Mouse (Mus musculus): ENCODE data around the gene Fahd1.

Fahd1 gene

DNA sequence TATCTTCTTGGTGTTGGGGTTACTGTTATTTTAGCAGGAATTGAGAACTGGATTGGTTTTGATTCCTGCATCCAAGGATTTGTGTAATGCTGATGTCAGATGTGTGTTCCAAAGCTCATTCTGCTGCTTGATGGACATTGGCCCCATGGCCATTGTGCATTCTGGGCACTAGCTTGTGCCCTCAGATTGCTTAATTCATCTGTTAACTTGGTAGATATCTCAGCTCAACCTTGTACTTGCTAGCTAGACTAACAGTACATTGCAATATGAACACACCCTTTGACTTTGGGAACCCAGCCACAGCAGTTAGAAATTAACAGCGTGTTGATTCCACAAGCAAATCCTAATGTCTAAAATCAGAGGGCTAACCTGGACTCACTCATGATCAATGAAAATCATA is 2.8 kb downstream of the Fahd1 start:
- no peak for DNase-seq

DNA sequence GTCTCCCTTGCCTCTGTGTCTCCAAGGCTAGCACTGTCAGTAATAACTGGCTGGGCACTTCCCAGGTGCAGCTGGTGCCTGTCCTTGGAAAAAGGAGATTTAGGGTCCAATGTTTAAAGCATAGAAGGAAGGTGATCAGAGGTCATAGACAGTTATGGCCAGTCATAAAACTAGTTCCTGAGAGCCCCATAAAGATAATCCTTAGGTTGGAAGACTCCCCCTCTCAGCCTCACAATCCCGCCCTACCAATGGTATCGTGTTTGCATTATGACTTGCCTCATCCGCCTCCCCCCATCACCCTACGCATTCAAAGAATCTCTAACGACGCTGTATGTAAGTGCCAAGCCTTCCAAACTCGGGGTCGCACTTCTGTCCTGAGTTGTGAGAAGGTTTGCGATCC is 5.6 kb downstream of the Fahd1 start:
- no peak for DNase-seq

DNA sequence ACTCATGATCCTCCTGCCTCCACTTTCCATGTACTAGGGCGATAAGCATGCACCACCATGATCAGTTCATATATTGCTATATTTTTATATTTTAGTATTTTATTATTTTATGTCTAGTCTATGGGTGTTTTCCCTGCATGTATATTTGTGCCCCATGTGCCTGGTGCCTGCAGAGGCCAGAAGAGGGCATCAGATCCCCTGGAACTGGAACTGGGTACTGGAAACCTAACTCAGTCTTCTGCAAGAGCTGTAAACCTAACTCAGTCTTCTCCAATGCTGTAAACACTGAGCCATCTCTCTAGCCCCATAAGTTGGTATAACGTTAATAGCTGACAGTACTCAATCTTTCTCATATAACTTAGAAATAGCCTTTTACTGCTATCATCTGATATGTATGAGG is 7.5 kb downstream of the Fahd1 start:
- DNase-seq: peak in 1 of 2 experiments; percentile 18

DNA sequence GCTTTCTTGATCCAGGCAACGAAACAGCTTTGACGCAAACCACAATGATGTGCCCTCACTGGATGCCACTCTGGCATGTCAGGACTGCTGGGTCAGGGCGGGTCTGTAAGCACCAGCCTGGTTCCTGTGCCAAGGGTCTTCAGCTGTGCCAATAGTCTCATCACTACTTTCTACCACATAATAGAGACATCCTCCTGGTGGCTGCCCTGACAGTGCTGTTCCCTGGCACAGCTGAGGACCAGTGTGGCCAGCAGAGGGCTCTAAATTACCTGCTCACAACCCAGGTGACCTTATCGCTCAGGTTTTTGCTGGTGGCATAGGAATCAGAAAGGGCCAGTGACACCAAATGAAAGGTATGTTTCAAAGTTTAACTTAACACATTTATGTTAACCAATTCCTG is 9.0 kb downstream of the Fahd1 start:
- DNase-seq: peak; percentile 72 to 73

DNA sequence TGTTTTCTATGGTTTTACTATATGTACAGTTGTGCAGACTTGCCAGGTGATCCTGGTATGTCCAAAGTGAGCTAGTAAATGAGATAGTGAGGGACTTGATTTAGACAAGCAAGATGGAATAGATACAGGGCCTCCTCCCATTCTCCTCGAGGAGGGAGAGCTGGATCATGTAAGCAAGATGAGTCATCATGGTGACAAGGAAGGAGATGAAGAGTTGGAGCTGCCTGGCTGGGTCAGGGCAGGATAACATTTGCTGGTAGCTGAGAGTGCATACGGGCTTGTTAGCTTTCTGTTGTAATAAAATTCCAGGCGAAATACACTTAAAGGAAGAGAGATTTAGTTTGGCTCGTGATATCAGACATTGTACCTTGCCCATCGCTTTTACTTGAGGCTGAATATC is 9.8 kb downstream of the Fahd1 start:
- no peak for DNase-seq

DNA sequence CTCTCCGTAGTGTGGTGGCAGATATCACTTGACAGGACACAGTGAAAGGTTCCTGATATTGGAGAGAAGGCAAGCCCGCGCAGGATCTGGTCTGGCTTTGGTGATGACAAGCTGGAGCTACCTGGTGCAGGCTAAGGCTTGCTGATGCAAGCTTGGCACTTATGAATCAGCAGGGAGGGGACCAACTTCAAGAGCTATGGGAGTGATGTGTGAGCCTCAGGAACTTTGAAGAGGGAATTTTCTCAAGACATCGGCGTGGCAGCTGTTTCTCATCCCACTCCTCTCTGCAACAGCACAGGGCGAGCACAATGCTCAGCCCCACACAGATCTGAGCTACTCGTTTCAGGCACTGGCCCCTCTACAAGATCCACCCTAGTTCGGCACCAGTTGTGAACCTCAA is 10.3 kb downstream of the Fahd1 start, which contains the start of gene Hagh:
Gene Hagh (plus strand): TSS at position 302 of the 400 bp plus-strand sequence.
- no peak for DNase-seq

DNA sequence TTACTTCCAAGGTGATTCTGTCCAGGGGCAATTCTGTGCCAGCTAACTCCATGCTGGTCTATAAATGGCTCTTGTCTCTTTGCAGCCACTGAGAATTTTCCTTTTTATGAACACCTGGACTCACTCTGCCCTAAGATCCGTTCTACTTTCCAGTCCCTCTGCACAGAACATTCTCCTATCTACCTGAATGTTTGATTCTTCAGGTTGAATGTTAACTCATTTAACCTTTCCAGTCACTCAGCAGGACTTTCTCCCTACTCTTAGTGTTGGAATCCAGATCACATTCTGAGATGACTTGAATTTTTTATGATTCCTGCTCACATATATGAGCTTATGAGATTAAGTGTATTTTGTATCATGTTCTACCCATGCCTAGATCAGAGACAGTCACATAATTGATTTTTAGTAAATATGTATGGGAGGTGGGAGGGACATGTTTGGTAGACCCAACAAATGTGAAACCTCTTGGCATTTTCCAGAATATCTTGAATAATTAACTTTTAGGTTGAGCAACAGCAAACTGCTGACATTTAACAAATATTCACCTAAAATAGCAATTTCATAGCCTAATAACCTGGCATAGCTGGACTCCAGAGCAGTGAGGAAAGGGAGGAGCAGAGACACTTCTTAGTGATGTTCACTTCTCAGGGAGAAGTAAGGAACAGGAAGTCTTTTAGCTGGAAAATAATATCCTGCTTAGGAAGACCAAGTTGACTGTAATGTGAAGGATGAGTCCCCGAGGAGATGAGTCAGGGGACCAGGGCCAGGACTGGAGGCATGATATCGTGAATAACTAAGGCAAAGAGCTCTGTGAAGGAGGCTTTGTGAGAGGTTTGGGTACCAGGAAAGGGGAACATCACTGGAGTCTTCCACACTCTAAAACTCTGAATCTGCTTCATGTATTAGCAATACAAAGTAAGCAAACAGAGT is 28.5 kb downstream of the Fahd1 start:
- no peak for DNase-seq

DNA sequence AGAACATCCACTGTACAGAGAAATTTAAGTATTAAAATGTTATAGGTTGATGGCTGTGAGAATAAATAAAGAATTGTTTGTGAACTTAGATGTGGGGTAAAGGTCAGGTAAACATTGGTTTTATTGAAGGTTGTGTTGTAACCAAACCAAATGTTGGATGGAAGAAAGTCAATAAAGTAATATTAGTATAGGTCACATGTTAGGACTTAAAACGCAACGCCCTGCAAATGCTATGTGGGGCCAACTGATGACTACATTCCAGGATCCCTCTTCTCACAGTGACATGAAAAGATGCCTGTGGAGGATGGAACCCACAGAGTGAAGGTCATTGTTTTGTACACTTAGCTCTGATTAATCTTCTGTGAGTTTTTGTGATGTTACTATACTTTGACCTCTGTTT is 30.7 kb downstream of the Fahd1 start:
- DNase-seq: no peak

DNA sequence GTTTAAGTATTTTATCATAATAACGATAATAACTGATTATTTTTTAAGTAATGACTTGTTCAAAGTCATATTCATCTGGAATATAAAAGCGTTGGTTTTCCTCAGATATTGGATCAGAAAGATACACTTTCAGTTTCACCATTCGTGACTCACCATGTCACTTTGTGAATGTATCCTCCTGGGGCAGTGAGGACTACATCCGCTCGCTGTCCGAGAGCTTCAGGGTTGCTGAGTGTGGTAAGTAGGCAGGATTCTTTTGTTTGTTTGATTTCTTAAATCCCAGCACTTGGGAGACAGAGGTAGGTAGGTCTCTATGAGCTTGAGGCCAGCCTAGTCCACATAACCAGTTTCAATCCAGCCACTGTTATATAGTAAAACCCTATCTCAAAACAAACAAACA is 32.0 kb downstream of the Fahd1 start:
- no peak for DNase-seq

DNA sequence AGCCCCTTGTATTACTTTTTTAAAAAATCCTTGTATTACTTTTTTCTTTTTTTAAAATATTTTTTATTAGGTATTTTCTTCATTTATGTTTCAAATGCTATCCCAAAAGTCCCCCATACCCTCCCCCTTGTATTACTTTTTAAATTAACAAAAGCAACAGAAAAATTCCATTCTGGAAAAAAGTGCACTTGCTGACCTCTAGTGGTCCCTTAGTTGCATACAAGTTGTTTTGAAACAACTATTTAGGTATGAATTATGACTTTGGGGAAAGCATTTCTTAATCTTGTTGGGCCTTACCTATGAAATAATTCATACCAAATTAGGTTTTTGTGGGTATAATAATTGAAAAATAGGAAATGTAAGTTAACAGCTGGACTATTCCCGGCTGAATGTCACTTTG is 32.7 kb downstream of the Fahd1 start:
- DNase-seq: peak in 1 of 2 experiments; percentile 19

DNA sequence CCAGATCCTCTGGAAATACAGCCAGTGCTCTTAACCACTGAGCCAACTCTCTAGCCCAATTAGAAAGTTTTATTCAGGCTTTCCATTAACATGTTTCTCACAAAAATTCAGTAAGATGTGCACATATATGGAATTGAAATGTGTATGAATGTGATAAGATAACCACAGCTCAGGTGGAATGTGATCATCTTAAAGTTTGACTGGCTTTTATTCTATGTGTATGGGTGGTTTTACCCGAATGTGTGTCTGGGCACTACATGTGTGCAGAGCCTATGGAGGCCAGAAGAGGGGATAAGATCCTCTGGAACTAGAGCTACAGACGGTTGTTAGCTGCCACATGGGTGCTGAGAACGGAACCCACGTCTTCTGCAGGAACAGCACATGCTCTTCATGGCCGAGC is 34.9 kb downstream of the Fahd1 start:
- no peak for DNase-seq

DNA sequence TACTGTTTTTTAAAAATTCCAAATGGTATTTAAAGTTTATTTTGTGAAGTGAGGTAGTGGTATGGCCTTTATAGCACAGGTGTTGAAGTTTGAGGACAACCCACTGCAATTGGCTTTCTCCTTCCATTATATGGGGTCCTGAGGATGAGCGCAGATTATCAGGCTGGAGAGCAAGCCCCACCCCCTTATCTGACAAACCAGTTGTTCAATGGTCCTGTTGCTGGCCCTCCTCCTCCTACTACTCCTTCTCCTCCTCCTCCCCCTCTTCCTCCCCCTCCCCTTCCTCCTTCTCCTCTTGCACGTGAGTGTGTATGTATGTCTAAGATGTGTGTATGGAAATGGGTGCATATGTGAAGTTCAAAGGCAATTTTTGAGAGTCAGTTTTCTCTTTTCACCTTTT is 37.9 kb downstream of the Fahd1 start:
- DNase-seq: no peak

DNA sequence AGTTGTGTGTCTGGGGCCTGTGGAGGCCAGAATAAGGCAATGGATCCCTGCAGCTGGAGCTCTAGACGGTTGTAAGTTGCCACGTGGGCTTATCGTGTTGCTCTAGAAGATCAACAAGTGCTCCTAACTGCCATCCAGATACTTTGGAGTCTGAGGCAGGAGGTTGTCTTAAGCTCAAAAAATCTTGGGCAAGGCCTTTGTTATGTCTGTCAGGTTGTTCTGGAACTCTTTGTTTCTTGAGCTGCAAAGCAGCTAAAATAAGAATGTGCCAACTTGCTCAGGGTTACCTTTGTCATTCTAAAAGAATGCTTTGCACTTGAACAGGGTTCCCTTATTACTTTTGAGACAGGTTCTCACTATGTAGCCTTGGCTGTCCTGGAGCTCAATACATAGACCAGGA is 39.0 kb downstream of the Fahd1 start:
- DNase-seq: no peak

DNA sequence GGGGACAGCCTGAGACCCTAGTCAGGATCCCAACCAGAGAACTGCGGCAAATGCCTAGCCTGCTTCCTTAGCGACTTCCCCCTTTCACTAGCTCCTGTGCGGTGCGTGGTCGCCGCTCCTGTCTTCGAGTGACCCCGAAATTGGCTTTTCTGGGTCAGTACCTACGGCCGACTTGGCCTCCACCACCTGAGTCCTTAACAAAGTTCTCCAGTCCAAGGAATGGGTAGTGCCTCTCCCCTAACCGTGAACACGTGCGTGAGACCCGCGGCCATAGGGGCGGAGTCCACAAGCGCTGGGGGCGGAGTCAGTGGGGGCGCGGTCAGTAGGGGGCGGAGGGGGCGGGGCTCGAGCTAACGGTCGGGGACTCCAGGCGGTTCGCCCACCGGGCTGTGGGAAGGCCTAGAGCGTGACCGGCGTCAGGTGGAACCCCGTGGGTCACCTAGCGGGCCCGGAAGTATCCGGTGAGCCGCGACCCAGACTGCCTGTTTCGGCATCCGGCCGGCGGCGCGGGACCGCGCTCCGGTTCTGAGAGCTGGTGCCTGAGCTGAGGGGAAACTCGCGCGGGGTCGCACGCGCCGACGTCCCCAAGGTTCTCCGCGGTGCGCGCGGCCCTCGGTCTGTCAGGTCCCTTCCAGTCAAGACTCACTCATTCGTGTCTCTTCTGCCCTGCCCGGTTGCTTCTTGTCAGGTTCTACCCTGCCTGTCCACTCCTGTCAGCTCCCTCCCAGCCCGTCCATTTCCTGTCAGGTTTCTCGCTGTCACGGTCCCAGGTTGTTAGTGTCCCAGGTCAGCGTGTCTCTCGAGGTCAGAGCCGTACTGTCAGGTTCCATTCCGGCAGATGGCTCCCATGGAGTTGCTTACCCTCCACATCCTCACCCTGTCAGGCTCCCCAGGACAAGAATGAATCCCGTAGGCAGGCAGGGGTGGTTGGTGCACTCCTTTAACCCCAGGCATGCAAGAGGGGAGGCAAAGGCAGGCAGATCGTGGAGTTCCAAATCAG is 45.9 kb downstream of the Fahd1 start, which contains the start of gene Meiob:
Gene Meiob (plus strand): TSS at position 338 of the 1,000 bp plus-strand sequence.
- peak; percentile 44 to 64 for DNase-seq

DNA sequence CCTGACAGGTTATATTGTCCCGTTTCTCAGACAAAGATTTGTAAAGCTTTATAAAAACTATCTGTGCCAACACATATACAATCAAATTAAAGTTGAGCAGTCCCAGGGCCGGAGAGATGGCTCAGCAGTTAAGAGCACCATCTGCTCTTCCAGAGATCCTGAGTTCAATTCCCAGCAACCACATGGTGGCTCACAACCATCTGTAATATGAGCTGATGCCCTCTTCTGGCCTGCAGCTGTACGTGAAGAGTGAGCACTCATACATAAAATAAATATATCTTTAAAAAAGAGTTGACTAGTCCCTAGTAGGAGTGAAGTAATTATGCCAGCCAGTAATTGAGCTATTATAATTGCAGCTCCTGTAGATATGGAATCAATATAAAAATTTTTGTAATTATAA is 49.6 kb downstream of the Fahd1 start:
- DNase-seq: no peak

DNA sequence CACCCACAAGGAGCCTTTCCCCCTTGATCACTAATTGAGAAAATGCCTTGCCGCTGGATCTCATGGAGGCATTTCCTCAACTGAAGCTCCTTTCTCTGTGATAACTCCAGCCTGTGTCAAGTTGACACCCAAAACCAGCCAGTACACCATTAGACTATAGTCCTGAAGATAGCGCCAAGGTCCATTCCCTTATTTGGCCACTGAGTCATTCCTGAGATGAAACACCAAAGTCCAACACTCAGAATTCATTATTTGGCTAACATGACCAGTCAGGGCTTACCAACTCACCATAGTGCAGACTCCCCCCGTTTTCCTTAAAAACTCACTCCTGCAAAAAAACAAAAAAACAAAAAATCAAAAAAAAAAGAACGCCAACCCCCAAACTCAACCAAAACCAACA is 50.7 kb downstream of the Fahd1 start:
- DNase-seq: no peak

Measured in cerebellum, postnatal 14 days (tissue).